Mouse (Mus musculus) megakaryocyte, embryonic 14.5 days (primary cell): ENCODE measurements at regions not wholly inside any gene's neighbourhood (a gene's known extent, or its start where the extent isn't known, plus 50 kb on each side); places are given as distances from the start of the nearest gene placed in this dataset.

Source experiments
- FLI1 ChIP-seq: IDR thresholded peaks from 2 replicates; pipeline ENCODE4 v1.6.1; 2012; ENCODE audit warnings: low read length, inconsistent platforms, mixed read lengths
- GATA1 ChIP-seq: IDR thresholded peaks from 3 replicates; pipeline ENCODE4 v1.6.1; 2012; ENCODE audit warnings: mixed read lengths, low read length, inconsistent platforms, borderline replicate concordance

DNA sequence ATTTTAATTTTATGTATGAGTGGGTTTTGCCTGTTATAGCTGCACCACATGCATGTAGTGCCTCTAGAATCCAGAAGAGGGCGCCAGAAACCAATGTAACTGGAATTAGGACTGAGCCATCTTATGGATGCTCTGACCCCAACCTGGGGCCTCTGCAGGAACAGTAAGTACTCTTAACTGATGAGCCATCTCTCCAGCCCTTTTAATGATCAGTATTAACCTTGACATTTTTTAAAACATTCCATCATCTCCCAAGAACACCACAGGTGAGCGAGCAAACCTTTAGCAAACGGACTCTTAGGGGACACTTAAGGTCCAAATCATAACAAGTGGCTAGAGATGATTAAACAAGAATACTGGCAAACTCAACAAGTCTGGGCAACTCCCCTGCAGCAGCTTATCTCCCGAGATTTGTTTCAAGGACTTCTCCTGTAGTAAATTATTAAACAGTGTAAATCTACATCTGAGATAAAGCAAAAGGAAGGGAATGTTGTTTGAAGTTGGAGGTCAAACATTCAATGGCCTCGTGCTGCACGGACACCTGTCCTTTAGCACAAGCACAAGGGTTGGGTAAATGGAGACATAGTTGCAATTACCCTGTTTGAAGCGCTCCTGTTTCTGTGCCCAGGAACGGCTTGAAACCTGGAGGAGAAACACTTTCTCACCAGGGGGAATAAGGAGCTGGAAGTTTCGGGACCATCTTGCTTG lies 75.9 kb upstream of the Cpsf6 start:
- no peak for TF ChIP-seq GATA1
- TF ChIP-seq FLI1 = no peak
